Mouse (Mus musculus) limb, embryonic 11.5 days (tissue): ENCODE measurements at regions not wholly inside any gene's neighbourhood (a gene's known extent, or its start where the extent isn't known, plus 50 kb on each side); places are given as distances from the start of the nearest gene placed in this dataset.
"Not testable (repeated sequence)": the region's sequence is repeated elsewhere in the genome, so short reads cannot be mapped to it uniquely, and the experiment has no call there.

Experiments used
- ATAC-seq: fragments of 200-750 bp; cut with Nextera tagmentation; 2 replicates; pipeline ENCODE4 v1.8.0; 2017; ENCODE audit warnings: low read depth; ENCODE audit not compliant: insufficient number of reproducible peaks, low FRiP score, low TSS enrichment
- DNase-seq: peaks from one replicate; pipeline ENCODE4 v3.0.0-alpha.2; 2015; ENCODE audit warnings: low spot score
- H3K27ac ChIP-seq: fragments of 300-500 bp; sonication (generic); replicated peaks from 2 replicates; pipeline ENCODE4 v1.5.1; 2014; ENCODE audit warnings: low read depth, mild to moderate bottlenecking, low read length
- H3K27me3 ChIP-seq: fragments of 300-500 bp; sonication (generic); 2 replicates; pipeline ENCODE4 v1.6.1; 2014; ENCODE audit warnings: mild to moderate bottlenecking, low read length, mixed read lengths; ENCODE audit not compliant: control insufficient read depth, insufficient read depth
- H3K36me3 ChIP-seq: fragments of 300-500 bp; sonication (generic); 2 replicates; pipeline ENCODE4 v1.6.1; 2014; ENCODE audit warnings: mild to moderate bottlenecking, low read length, moderate library complexity, mixed read lengths; ENCODE audit not compliant: control insufficient read depth, insufficient read depth
- H3K4me1 ChIP-seq: fragments of 300-500 bp; sonication (generic); 2 replicates; pipeline ENCODE4 v1.6.1; 2014; ENCODE audit warnings: low read length, mixed read lengths; ENCODE audit not compliant: control insufficient read depth, insufficient read depth
- H3K4me2 ChIP-seq: fragments of 300-500 bp; sonication (generic); 2 replicates; pipeline ENCODE4 v1.6.1; 2014; ENCODE audit warnings: low read depth, mild to moderate bottlenecking, moderate library complexity; ENCODE audit not compliant: severe bottlenecking
- H3K4me3 ChIP-seq: fragments of 300-500 bp; sonication (generic); 2 replicates; pipeline ENCODE4 v1.5.1; 2014; ENCODE audit warnings: low read depth, low read length
- H3K9ac ChIP-seq: fragments of 300-500 bp; sonication (generic); 2 replicates; pipeline ENCODE4 v1.6.1; 2014; ENCODE audit warnings: mild to moderate bottlenecking, low read length
- H3K9me3 ChIP-seq: fragments of 300-500 bp; sonication (generic); 2 replicates; pipeline ENCODE4 v1.6.1; 2016; ENCODE audit warnings: low read length; ENCODE audit not compliant: control insufficient read depth
- WGBS: fragments of 180-500 bp; shearing (Covaris S2); extraction: QIAGEN DNeasy Blood & Tissue Kit; methylation state at CpG from one replicate; pipeline ENCODE4 v1.1.7; 2014; 5-methylcytosine and 5-hydroxymethylcytosine counted together

- ATAC-seq (no peak), DNase-seq (no peak)
- Histone ChIP-seq H3K9ac (no peak overlapping the region), H3K27me3 (no peaks in the 10 kb centered on the region), H3K4me3 (no peak overlapping the region), H3K4me1 (no peaks in the 10 kb centered on the region), H3K9me3 (no peaks in the 10 kb centered on the region), H3K4me2 (no peak overlapping the region), H3K27ac (no peak overlapping the region), H3K36me3 (no peaks in the 10 kb centered on the region)
- 94% methylated on average over 9 of the region's 9 CpGs for WGBS
These were observed 242.7 kb downstream of the Antxr2 start for GRCm38 (mm10) chr5:97788175-97788574.

GRCm38 (mm10) chr5:97787001-97787400 is 243.8 kb downstream of the Antxr2 start:
- no peak overlapping the region for H3K4me3 ChIP-seq
- ATAC-seq (no peak), DNase-seq (no peak)
- H3K27me3 ChIP-seq: no peaks in the 10 kb centered on the region
- WGBS: 89% methylated on average over 5 of the region's 5 CpGs
- H3K4me1 ChIP-seq: no peaks in the 10 kb centered on the region
- no peak overlapping the region for H3K9ac ChIP-seq
- H3K4me2 ChIP-seq: no peak overlapping the region
- H3K27ac ChIP-seq: no peak overlapping the region
- no peaks in the 10 kb centered on the region for H3K36me3 ChIP-seq
- H3K9me3 ChIP-seq: no peaks in the 10 kb centered on the region

- H3K27me3 ChIP-seq, H3K27ac ChIP-seq: not testable (repeated sequence)
These were observed 255.7 kb downstream of the Antxr2 start for GRCm38 (mm10) chr5:97775100-97775499.

GRCm38 (mm10) chr5:97773451-97773850 is 257.4 kb downstream of the Antxr2 start:
- H3K27ac ChIP-seq, H3K36me3 ChIP-seq, H3K27me3 ChIP-seq, H3K4me1 ChIP-seq, H3K4me2 ChIP-seq, ATAC-seq, DNase-seq, H3K9ac ChIP-seq, H3K4me3 ChIP-seq, H3K9me3 ChIP-seq: not testable (repeated sequence)
- 80% methylated on average over 4 of the region's 4 CpGs for WGBS

More at GRCm38 (mm10) chr5:97775100-97775499, 255.7 kb downstream of the Antxr2 start:
- not testable (repeated sequence) for H3K36me3 ChIP-seq, H3K4me3 ChIP-seq, H3K9ac ChIP-seq, H3K4me2 ChIP-seq, H3K9me3 ChIP-seq, H3K4me1 ChIP-seq, DNase-seq, ATAC-seq
- 83% methylated on average over 3 of the region's 3 CpGs for WGBS

- H3K9me3 ChIP-seq: no peaks in the 10 kb centered on the region
- no peak overlapping the region for H3K4me2 ChIP-seq
- no peaks in the 10 kb centered on the region for H3K27me3 ChIP-seq
- ATAC-seq (no peak), DNase-seq (no peak)
- H3K9ac ChIP-seq: no peak overlapping the region
- no peak overlapping the region for H3K4me3 ChIP-seq
- no peak overlapping the region for H3K27ac ChIP-seq
- WGBS: 93% methylated on average over 2 of the region's 2 CpGs
- no peaks in the 10 kb centered on the region for H3K36me3 ChIP-seq
- peaks cover 6% of the 10 kb centered on the region; the same call in 1 of the 2 replicates for H3K4me1 ChIP-seq
These were observed 280.5 kb upstream of the Gk2 start for GRCm38 (mm10) chr5:97737339-97737738.

GRCm38 (mm10) chr5:97730920-97731319 is 274.1 kb upstream of the Gk2 start:
- Histone ChIP-seq H3K4me3 (no peak overlapping the region), H3K9me3 (no peaks in the 10 kb centered on the region), H3K36me3 (no peaks in the 10 kb centered on the region), H3K27ac (no peak overlapping the region), H3K27me3 (no peaks in the 10 kb centered on the region), H3K4me1 (peaks cover 6% of the 10 kb centered on the region; the same call in 1 of the 2 replicates), H3K4me2 (no peak overlapping the region), H3K9ac (no peak overlapping the region)
- no peak for ATAC-seq
- WGBS: 63% methylated on average over 4 of the region's 4 CpGs
- DNase-seq: no peak

GRCm38 (mm10) chr5:97719364-97719763 is 262.5 kb upstream of the Gk2 start:
- not testable (repeated sequence) for H3K9me3 ChIP-seq, H3K4me2 ChIP-seq, ATAC-seq, H3K9ac ChIP-seq, H3K4me1 ChIP-seq, H3K27ac ChIP-seq, H3K4me3 ChIP-seq, H3K36me3 ChIP-seq, DNase-seq, H3K27me3 ChIP-seq
- 43% methylated on average over 4 of the region's 4 CpGs for WGBS

- WGBS: 78% methylated on average over 3 of the region's 3 CpGs
- H3K27ac ChIP-seq: no peak overlapping the region
- no peak overlapping the region for H3K9ac ChIP-seq
- DNase-seq (no peak), ATAC-seq (no peak)
- no peaks in the 10 kb centered on the region for H3K4me1 ChIP-seq
- H3K4me2 ChIP-seq: no peak overlapping the region
- no peaks in the 10 kb centered on the region for H3K27me3 ChIP-seq
- H3K9me3 ChIP-seq: no peaks in the 10 kb centered on the region
- H3K4me3 ChIP-seq: no peak overlapping the region
- H3K36me3 ChIP-seq: no peaks in the 10 kb centered on the region
These were observed 248.4 kb upstream of the Gk2 start for GRCm38 (mm10) chr5:97705270-97705669.

- DNase-seq: no peak
- Histone ChIP-seq H3K4me1 (no peaks in the 10 kb centered on the region), H3K4me3 (no peak overlapping the region), H3K9me3 (no peaks in the 10 kb centered on the region), H3K4me2 (no peak overlapping the region), H3K27ac (no peak overlapping the region), H3K36me3 (no peaks in the 10 kb centered on the region), H3K27me3 (no peaks in the 10 kb centered on the region), H3K9ac (no peak overlapping the region)
- ATAC-seq: no peak
- 82% methylated on average over 3 of the region's 3 CpGs for WGBS
These were observed 243.7 kb upstream of the Gk2 start for GRCm38 (mm10) chr5:97700507-97700906.
